Mouse (Mus musculus): ENCODE results near the gene Ehd4. TPM values are rescaled to one million over a fixed set of nuclear protein-coding genes. Genes with fewer than 3 reads are reported as not detected.

Ehd4 gene
- total and polyA plus RNA-seq, 3 experiments = 8.1 to 27.7 (median 9.8) TPM

DNA sequence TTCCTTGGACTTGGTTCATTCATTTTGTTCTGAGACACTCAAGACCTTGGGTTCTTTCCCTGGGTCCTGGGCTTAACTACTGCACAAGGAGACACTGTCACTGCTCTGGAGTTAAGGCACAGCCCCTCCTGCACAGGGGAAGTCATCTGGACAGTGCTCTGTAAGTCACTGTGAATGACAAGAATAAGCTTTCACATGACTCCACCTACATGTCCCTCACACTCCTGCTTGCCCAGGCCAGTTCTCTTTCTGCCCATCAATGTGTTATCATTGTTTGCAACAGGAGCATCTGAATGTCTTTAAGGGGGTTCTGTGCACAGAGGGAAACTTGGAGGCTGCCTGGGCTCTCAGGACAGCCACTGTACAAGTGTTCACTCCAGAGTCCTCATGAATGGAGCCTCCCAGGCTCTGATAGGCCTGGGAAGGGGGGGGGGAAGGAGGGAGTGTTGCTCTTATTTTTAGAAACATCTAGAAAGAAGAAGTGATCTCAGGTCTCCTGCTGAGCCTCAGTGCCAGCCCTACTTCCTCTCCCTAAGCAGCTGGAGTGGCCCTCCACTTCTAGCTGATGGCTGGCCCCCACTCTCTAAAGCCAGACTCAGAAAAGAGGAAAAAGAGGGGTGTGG is 19.8 kb downstream of the Ehd4 start:
- dilution Hi-C loops (cut with MboI; ENCODE audit: extremely low pct_ligation_motif_present, extremely low pct_unique_long_range_greater_than_20kb, low sequenced_read_pairs) (no loop called here), in situ Hi-C loops (cut with MboI; ENCODE audit: low pct_ligation_motif_present, low pct_unique_long_range_greater_than_20kb, low sequenced_read_pairs) (no loop called here)
- Histone ChIP-seq H3K9me3 (replicated peaks; ENCODE audit: low read length) (no peaks in the 10 kb centered on the region), H3K27me3 (replicated peaks) (no peaks in the 10 kb centered on the region), H3K4me2 (ENCODE audit: insufficient read depth, low read depth, poor library complexity, severe bottlenecking) (peak overlapping the region; percentile 1; the same call in 1 of the 2 replicates), H3K36me3 (replicated peaks in 1 of 2; ENCODE audit: control insufficient read depth in 1 of 2, insufficient read depth in 1 of 2, low read length in 1 of 2) (peaks cover 0 to 26% of the 10 kb centered on the region in 2 experiments), H3K4me3 (replicated peaks in 1 of 3; ENCODE audit: low read depth in 2 of 3, low read length in 2 of 3, poor library complexity in 1 of 3) (peak overlapping the region in 1 of 3 experiments; percentile 11), H3K27ac (ENCODE audit: insufficient read depth, low read depth) (peak overlapping the region; percentile 71), H3K9ac (ENCODE audit: insufficient read depth, low read depth) (no peak overlapping the region), H3K79me2 (replicated peaks; ENCODE audit: control insufficient read depth, extremely low read depth, insufficient read depth, poor library complexity, severe bottlenecking) (no peaks in the 10 kb centered on the region), H3K4me1 (ENCODE audit: control insufficient read depth in 1 of 2, insufficient read depth in 2 of 2) (peaks cover 24 to 77% of the 10 kb centered on the region in 2 experiments)
- TF ChIP-seq ZMIZ1 (IDR thresholded peaks at IDR 0.05; ENCODE audit: low read depth, low read length) = no peak
- TF ChIP-seq TCF12 (IDR thresholded peaks at IDR 0.05; ENCODE audit: low read depth, low read length) = 0 out of 2 replicates have a peak, but pooled peaks have one; percentile 14
- TF ChIP-seq EP300 (IDR thresholded peaks at IDR 0.05; ENCODE audit: low read length) = peak; percentile 74
- TF ChIP-seq MAZ (IDR thresholded peaks at IDR 0.05; ENCODE audit: low read depth, low read length) = peak; percentile 70; the same call in 1 of the 2 replicates
- TF ChIP-seq ZKSCAN1 (IDR thresholded peaks at IDR 0.05; ENCODE audit: borderline replicate concordance, low read depth, low read length) = no peak
- no peak for TF ChIP-seq JUND (conservative IDR thresholded peaks at IDR 0.05; ENCODE audit: low read depth, low read length)
- TF ChIP-seq MEF2A (IDR thresholded peaks at IDR 0.05; ENCODE audit: borderline replicate concordance, low read depth, low read length) = peak; percentile 90
- TF ChIP-seq POLR2AphosphoS2 (IDR thresholded peaks at IDR 0.05; ENCODE audit: low read depth, low read length) = no peak
- TF ChIP-seq CHD1 (IDR thresholded peaks at IDR 0.05; ENCODE audit: low read depth, low read length) = no peak
- no peak for TF ChIP-seq SMC3 (IDR thresholded peaks at IDR 0.05; ENCODE audit: low read depth, low read length)
- TF ChIP-seq E2F4 (IDR thresholded peaks at IDR 0.05; ENCODE audit: insufficient replicate concordance, low read depth, low read length) = no peak
- TF ChIP-seq IRF4 (IDR thresholded peaks at IDR 0.05; ENCODE audit: low read depth, low read length) = peak; percentile 72
- TF ChIP-seq PAX5 (IDR thresholded peaks at IDR 0.05; ENCODE audit: low read length) = no peak
- no peak for TF ChIP-seq NELFE (IDR thresholded peaks at IDR 0.05; ENCODE audit: low read depth, low read length)
- TF ChIP-seq BHLHE40 (IDR thresholded peaks at IDR 0.05; ENCODE audit: low read depth, low read length) = peak; percentile 32; the same call in 1 of the 2 replicates
- DNase-seq (ENCODE audit: extremely low read depth) = peak; percentile 58

DNA sequence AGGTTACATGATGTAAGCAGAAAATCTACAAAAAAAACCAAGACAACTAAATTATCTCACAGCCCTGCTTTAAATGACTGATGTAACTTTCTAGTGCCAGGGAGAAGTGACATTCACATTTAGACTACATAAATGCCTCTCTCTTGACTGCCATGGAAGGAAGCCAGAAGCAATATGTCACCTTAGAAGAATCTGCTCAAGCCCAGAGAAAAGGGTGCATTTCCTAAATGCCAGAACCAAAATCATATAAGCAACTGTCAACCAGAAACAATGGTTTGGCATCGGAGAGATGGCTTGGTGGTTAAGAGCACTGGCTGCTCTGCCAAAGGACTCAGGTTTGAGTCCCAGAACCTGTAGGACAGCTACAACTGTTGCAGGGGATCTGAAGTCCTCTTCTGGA is 22.5 kb downstream of the Ehd4 start:
- H3K4me2 ChIP-seq (ENCODE audit: insufficient read depth, low read depth, poor library complexity, severe bottlenecking) = no peak overlapping the region
- in situ Hi-C loops (cut with MboI; ENCODE audit: low pct_ligation_motif_present, low pct_unique_long_range_greater_than_20kb, low sequenced_read_pairs) = no loop called here
- TF ChIP-seq HCFC1 (IDR thresholded peaks at IDR 0.05; ENCODE audit: low read depth, low read length) = no peak
- TF ChIP-seq SMC3 (IDR thresholded peaks at IDR 0.05; ENCODE audit: low read depth, low read length) = no peak
- no peak for TF ChIP-seq ZKSCAN1 (IDR thresholded peaks at IDR 0.05; ENCODE audit: borderline replicate concordance, low read depth, low read length)
- no peak for TF ChIP-seq RAD21 (IDR thresholded peaks at IDR 0.05; ENCODE audit: low read depth, low read length)
- no peak for TF ChIP-seq JUN (IDR thresholded peaks at IDR 0.05; ENCODE audit: insufficient read depth, low read depth, low read length)
- TF ChIP-seq MAX (IDR thresholded peaks at IDR 0.05; ENCODE audit: low read length) = no peak
- no peak for TF ChIP-seq KAT2A (IDR thresholded peaks at IDR 0.05; ENCODE audit: insufficient replicate concordance, low read length)
- TF ChIP-seq RCOR1 (conservative IDR thresholded peaks at IDR 0.05; ENCODE audit: low read depth, low read length) = no peak
- TF ChIP-seq POLR2A (IDR thresholded peaks at IDR 0.05; ENCODE audit: low read depth, low read length) = no peak

More for the DNA sequence above, 22.5 kb downstream of the Ehd4 start:
- Histone ChIP-seq H3K4me3 (replicated peaks in 1 of 3; ENCODE audit: low read depth in 2 of 3, low read length in 2 of 3, poor library complexity in 1 of 3) (no peak overlapping the region), H3K79me2 (replicated peaks; ENCODE audit: control insufficient read depth, extremely low read depth, insufficient read depth, poor library complexity, severe bottlenecking) (no peaks in the 10 kb centered on the region), H3K9ac (ENCODE audit: insufficient read depth, low read depth) (no peak overlapping the region), H3K36me3 (replicated peaks in 1 of 2; ENCODE audit: control insufficient read depth in 1 of 2, insufficient read depth in 1 of 2, low read length in 1 of 2) (peaks cover 0 to 36% of the 10 kb centered on the region in 2 experiments), H3K4me1 (ENCODE audit: control insufficient read depth in 1 of 2, insufficient read depth in 2 of 2) (peaks cover 18 to 64% of the 10 kb centered on the region in 2 experiments), H3K27me3 (replicated peaks) (no peaks in the 10 kb centered on the region), H3K9me3 (replicated peaks; ENCODE audit: low read length) (no peaks in the 10 kb centered on the region), H3K27ac (ENCODE audit: insufficient read depth, low read depth) (no peak overlapping the region)
- dilution Hi-C loops (cut with MboI; ENCODE audit: extremely low pct_ligation_motif_present, extremely low pct_unique_long_range_greater_than_20kb, low sequenced_read_pairs) = no loop called here
- no peak for DNase-seq (ENCODE audit: extremely low read depth)

All from CH12.LX (cell line).